ENCODE assay signal across 9 mouse cellular contexts in the genomic region with DNA sequence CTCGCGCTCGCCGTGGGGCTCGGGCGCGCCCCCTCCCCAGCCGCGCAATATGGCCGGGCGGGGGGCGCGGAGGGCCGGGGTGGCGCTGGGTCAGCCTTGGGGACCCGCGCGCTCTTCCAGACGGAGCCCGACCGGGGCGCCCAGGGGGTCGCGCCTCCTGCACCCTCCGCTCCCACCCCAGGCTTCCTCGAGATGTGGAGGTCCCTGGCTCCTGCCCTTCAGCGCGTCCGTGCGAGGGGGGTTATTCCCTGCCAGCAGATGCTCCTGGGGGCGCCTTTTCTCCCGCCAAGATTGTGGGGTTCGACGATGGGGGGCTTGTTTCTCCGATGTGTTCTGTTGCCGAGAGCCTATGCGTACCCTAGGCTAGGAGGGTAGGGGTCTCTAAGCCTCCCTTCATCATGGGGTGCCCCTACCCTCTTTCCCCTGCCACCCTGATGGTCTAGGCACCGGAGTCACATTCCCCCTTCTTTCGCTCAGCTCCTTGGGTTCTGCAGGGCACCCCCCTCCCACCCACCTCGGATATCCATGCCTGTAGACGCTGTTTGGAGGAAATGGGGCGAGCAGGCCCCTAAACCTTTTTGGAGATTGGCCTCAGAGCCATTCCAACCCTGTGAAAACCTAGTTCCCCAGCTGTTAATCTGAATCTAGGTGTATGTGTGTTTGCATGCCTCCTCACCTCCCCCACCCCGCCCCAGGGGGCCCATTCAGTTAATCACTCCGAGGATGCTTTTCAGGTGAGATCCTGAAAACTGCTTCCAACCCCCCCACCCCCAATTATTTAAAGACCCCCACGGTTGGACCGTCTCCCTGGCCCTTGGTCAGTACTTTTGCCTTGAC. TPM values are rescaled to one million over a fixed set of nuclear protein-coding genes. Genes with fewer than 3 reads are reported as not detected.
DNase-seq lines count a peak whose midpoint lies in the region; ATAC-seq and TF ChIP-seq lines count a peak whose summit lies in the region.
"Had no signal": no experiment of that assay in that cellular context is flagged by ENCODE, and none has a peak within 500 bp of the region (broad histone marks: within the 10 kb centered on the region; RNA-seq: fewer than 3 reads in every experiment).

No protein-coding gene starts in this region.

- no peak for TF ChIP-seq CTCF in E14TG2a.4 (conservative IDR thresholded peaks at IDR 0.05; ENCODE audit: low read length)

- DNase-seq in adrenal gland, postnatal 10 days: peak; percentile 40
- DNase-seq in adrenal gland, postnatal 4 days (ENCODE audit: low spot score in 2 of 2): no peak
- peak; percentile 46 for DNase-seq in midbrain, embryonic 14.5 days
- DNase-seq in left cerebral cortex, adult 11 months (ENCODE audit: low spot score): no peak

- H3K9me3 ChIP-seq in E14TG2a.4 (ENCODE audit: low read length): no peaks in the 10 kb centered on the region
- no peaks in the 10 kb centered on the region for H3K9me3 ChIP-seq in embryonic facial prominence, embryonic 15.5 days (replicated peaks)
- H3K9me3 ChIP-seq in intestine, embryonic 15.5 days: no peaks in the 10 kb centered on the region
- no peaks in the 10 kb centered on the region for H3K9me3 ChIP-seq in midbrain, embryonic 14.5 days (ENCODE audit: control insufficient read depth, low read length)

- peaks cover 65% of the 10 kb centered on the region for H3K4me1 ChIP-seq in E14TG2a.4 (replicated peaks; ENCODE audit: low read depth, low read length)
- H3K4me1 ChIP-seq in embryonic facial prominence, embryonic 15.5 days: peaks cover 49% of the 10 kb centered on the region
- H3K4me1 ChIP-seq in intestine, embryonic 15.5 days (replicated peaks): peaks cover 22% of the 10 kb centered on the region
- peaks cover 32% of the 10 kb centered on the region for H3K4me1 ChIP-seq in midbrain, embryonic 14.5 days (ENCODE audit: control insufficient read depth, insufficient read depth, low read length)

- peak; percentile 61 for ATAC-seq in embryonic facial prominence, embryonic 15.5 days (ENCODE audit: insufficient number of reproducible peaks, low FRiP score, low TSS enrichment, low read depth)
- peak; percentile 19 for ATAC-seq in intestine, embryonic 15.5 days
- peak; percentile 59 for ATAC-seq in midbrain, embryonic 14.5 days (ENCODE audit: low FRiP score, low TSS enrichment)
- no peak for ATAC-seq in erythroid progenitor cell, adult 5-6 weeks (replicated peaks; ENCODE audit: low FRiP score, poor library complexity, severe bottlenecking)

- peak overlapping the region; percentile 82 for H3K4me2 ChIP-seq in embryonic facial prominence, embryonic 15.5 days (replicated peaks)
- H3K4me2 ChIP-seq in intestine, embryonic 15.5 days (replicated peaks): peak overlapping the region; percentile 80
- peak overlapping the region; percentile 90 for H3K4me2 ChIP-seq in midbrain, embryonic 14.5 days (ENCODE audit: low read length)

- H3K9ac ChIP-seq in embryonic facial prominence, embryonic 15.5 days: peak overlapping the region; percentile 82
- H3K9ac ChIP-seq in intestine, embryonic 15.5 days: peak overlapping the region; percentile 93
- H3K9ac ChIP-seq in midbrain, embryonic 14.5 days (replicated peaks; ENCODE audit: low read length): peak overlapping the region; percentile 97

- H3K36me3 ChIP-seq in E14TG2a.4 (ENCODE audit: insufficient read depth, low read length): no peaks in the 10 kb centered on the region
- H3K36me3 ChIP-seq in embryonic facial prominence, embryonic 15.5 days: no peaks in the 10 kb centered on the region
- H3K36me3 ChIP-seq in intestine, embryonic 15.5 days: no peaks in the 10 kb centered on the region
- no peaks in the 10 kb centered on the region for H3K36me3 ChIP-seq in midbrain, embryonic 14.5 days (ENCODE audit: control insufficient read depth, insufficient read depth, low read length)

- under 1% methylated on average over 39 of the region's 46 CpGs for WGBS in embryonic facial prominence, embryonic 15.5 days
- WGBS in intestine, embryonic 15.5 days: 1% methylated on average over 29 of the region's 46 CpGs
- under 1% methylated on average over 42 of the region's 46 CpGs for WGBS in midbrain, embryonic 14.5 days

- H3K4me3 ChIP-seq in E14TG2a.4 (replicated peaks; ENCODE audit: low read length): peak overlapping the region; percentile 91
- H3K4me3 ChIP-seq in embryonic facial prominence, embryonic 15.5 days (replicated peaks): peak overlapping the region; percentile 83
- H3K4me3 ChIP-seq in intestine, embryonic 15.5 days (replicated peaks): peak overlapping the region; percentile 90
- H3K4me3 ChIP-seq in midbrain, embryonic 14.5 days (replicated peaks; ENCODE audit: low read depth, low read length): peak overlapping the region; percentile 72

- peaks cover 18% of the 10 kb centered on the region for H3K27me3 ChIP-seq in E14TG2a.4 (ENCODE audit: insufficient read depth, low read length)
- no peaks in the 10 kb centered on the region for H3K27me3 ChIP-seq in embryonic facial prominence, embryonic 15.5 days
- H3K27me3 ChIP-seq in intestine, embryonic 15.5 days (replicated peaks): no peaks in the 10 kb centered on the region
- no peaks in the 10 kb centered on the region for H3K27me3 ChIP-seq in midbrain, embryonic 14.5 days (ENCODE audit: control insufficient read depth, insufficient read depth, low read length)

- H3K27ac ChIP-seq in embryonic facial prominence, embryonic 15.5 days (replicated peaks): peak overlapping the region; percentile 81
- peak overlapping the region; percentile 78 for H3K27ac ChIP-seq in intestine, embryonic 15.5 days
- H3K27ac ChIP-seq in midbrain, embryonic 14.5 days (replicated peaks; ENCODE audit: low read depth, low read length): peak overlapping the region; percentile 87

RNA-seq across cellular contexts. Expression of a gene that starts 0.6 kb away (rescaled TPM):
- total RNA-seq in adrenal gland, postnatal 10 days (2021): 10 to 100 TPM; 10.8 to 13.4 TPM
- 10 to 100 TPM; 18.5 to 19.9 TPM for total RNA-seq in adrenal gland, postnatal 4 days (2021)
- polyA plus RNA-seq in embryonic facial prominence, embryonic 15.5 days (2015; fragmentation: Nextera tagmentation; extraction: Ambion mirVana): 10.5 and 11.4 TPM in 2 replicates
- polyA plus RNA-seq in intestine, embryonic 15.5 days (2015; fragmentation: Nextera tagmentation; extraction: Ambion mirVana): 9.1 and 9.3 TPM in 2 replicates
- polyA plus RNA-seq in midbrain, embryonic 14.5 days (2014; fragmentation: Nextera tagmentation; extraction: Ambion mirVana): 30.4 and 39.0 TPM in 2 replicates
- 0.84 and 1.8 TPM in 2 replicates for total RNA-seq in erythroid progenitor cell, adult 5-6 weeks (2015; ENCODE audit: low replicate concordance)
- 1.2 and 1.4 TPM in 2 replicates for total RNA-seq in erythroid progenitor cell, adult 5-6 weeks (2017; ENCODE audit: low replicate concordance)

RNA-seq across cellular contexts. Expression of a gene that starts 46.2 kb away (rescaled TPM):
- total RNA-seq in adrenal gland, postnatal 10 days (2021): 10 to 100 TPM; 19.5 to 19.8 TPM
- 10 to 100 TPM; 22.4 to 22.9 TPM for total RNA-seq in adrenal gland, postnatal 4 days (2021)
- 17.5 and 19.6 TPM in 2 replicates for polyA plus RNA-seq in embryonic facial prominence, embryonic 15.5 days (2015; fragmentation: Nextera tagmentation; extraction: Ambion mirVana)
- 27.3 and 27.6 TPM in 2 replicates for polyA plus RNA-seq in intestine, embryonic 15.5 days (2015; fragmentation: Nextera tagmentation; extraction: Ambion mirVana)
- polyA plus RNA-seq in midbrain, embryonic 14.5 days (2014; fragmentation: Nextera tagmentation; extraction: Ambion mirVana): 3.3 and 4.4 TPM in 2 replicates
- total RNA-seq in erythroid progenitor cell, adult 5-6 weeks (2015; ENCODE audit: low replicate concordance): 1.1 and 23.1 TPM in 2 replicates
- 0.08 and 1.3 TPM in 2 replicates for total RNA-seq in erythroid progenitor cell, adult 5-6 weeks (2017; ENCODE audit: low replicate concordance)

RNA-seq across cellular contexts. Expression of a gene that starts 49.5 kb away (rescaled TPM):
- total RNA-seq in adrenal gland, postnatal 10 days (2021): 10 to 100 TPM; 16.4 to 24.0 TPM
- 10 to 100 TPM; 18.6 to 20.3 TPM for total RNA-seq in adrenal gland, postnatal 4 days (2021)
- polyA plus RNA-seq in embryonic facial prominence, embryonic 15.5 days (2015; fragmentation: Nextera tagmentation; extraction: Ambion mirVana): 11.4 and 15.1 TPM in 2 replicates
- 3.9 and 4.8 TPM in 2 replicates for polyA plus RNA-seq in intestine, embryonic 15.5 days (2015; fragmentation: Nextera tagmentation; extraction: Ambion mirVana)
- polyA plus RNA-seq in midbrain, embryonic 14.5 days (2014; fragmentation: Nextera tagmentation; extraction: Ambion mirVana): 0.93 and 0.97 TPM in 2 replicates
- total RNA-seq in erythroid progenitor cell, adult 5-6 weeks (2015; ENCODE audit: low replicate concordance): not detected in 2 replicates
- not detected in 2 replicates for total RNA-seq in erythroid progenitor cell, adult 5-6 weeks (2017; ENCODE audit: low replicate concordance)

RNA-seq across cellular contexts. Expression of a gene that starts 59.0 kb away (rescaled TPM):
- under 1 TPM; 0.24 to 0.33 TPM for total RNA-seq in adrenal gland, postnatal 10 days (2021)
- total RNA-seq in adrenal gland, postnatal 4 days (2021): 1 to 10 TPM in 1 of 2 experiments, under 1 TPM in 1; 0.73 to 1.2 TPM
- not detected in 2 replicates for polyA plus RNA-seq in embryonic facial prominence, embryonic 15.5 days (2015; fragmentation: Nextera tagmentation; extraction: Ambion mirVana)
- polyA plus RNA-seq in intestine, embryonic 15.5 days (2015; fragmentation: Nextera tagmentation; extraction: Ambion mirVana): not detected in 2 replicates
- not detected in 2 replicates for polyA plus RNA-seq in midbrain, embryonic 14.5 days (2014; fragmentation: Nextera tagmentation; extraction: Ambion mirVana)
- not detected in 2 replicates for total RNA-seq in erythroid progenitor cell, adult 5-6 weeks (2015; ENCODE audit: low replicate concordance)
- total RNA-seq in erythroid progenitor cell, adult 5-6 weeks (2017; ENCODE audit: low replicate concordance): not detected in 2 replicates
- polyA plus RNA-seq: gonadal fat pad, adult 2 months had no signal

Comparison
In these comparisons a context has a peak if more than half of its experiments do, and no peak if none do; other contexts are left out.
1. DNase-seq: peak in adrenal gland, postnatal 10 days (single experiment) and midbrain, embryonic 14.5 days (single experiment); none in adrenal gland, postnatal 4 days (0 of 2) and left cerebral cortex, adult 11 months (single experiment).
2. RNA of a gene that starts 0.6 kb away (total RNA-seq): 18.5 to 19.9 TPM in adrenal gland, postnatal 4 days and 10.8 to 13.4 TPM in adrenal gland, postnatal 10 days; 0.84 to 1.8 TPM in erythroid progenitor cell, adult 5-6 weeks; every median in the first group is over 4 times any median in the second.
3. RNA of a gene that starts 49.5 kb away (total RNA-seq): 16.4 to 24.0 TPM in adrenal gland, postnatal 10 days and 18.6 to 20.3 TPM in adrenal gland, postnatal 4 days; not detected in erythroid progenitor cell, adult 5-6 weeks; every median in the first group is over 10 times any median in the second.
4. Peak in every context shown above with its lines, with median percentiles within 50 percentile points of each other: H3K4me3 ChIP-seq, H3K27ac ChIP-seq, H3K4me2 ChIP-seq and H3K9ac ChIP-seq.